Mouse (Mus musculus): ENCODE results near the gene Tph2.

DNA sequence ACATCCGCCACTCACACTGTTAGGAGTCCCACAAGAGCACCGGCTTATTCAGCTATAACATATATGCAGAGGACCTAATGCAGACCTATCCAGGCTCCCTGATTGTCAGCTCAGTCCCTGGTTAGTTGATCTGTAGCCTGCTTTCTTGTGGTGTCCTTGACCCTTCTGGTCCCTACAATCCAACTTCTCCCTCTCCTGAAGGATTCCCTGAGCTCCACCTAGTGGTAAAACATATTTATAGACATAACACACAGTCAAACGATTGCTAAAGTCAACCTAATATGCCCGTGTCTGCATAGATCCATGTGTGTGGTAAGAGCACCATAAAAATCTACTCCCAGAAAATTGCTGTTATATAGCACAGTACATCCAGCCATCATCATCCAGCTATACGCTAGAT, 37.5 kb downstream of the Tph2 start:
- TF ChIP-seq POLR2A (IDR thresholded peaks at IDR 0.05; ENCODE audit: borderline replicate concordance, control insufficient read depth, low read depth, low read length) (no peak), CTCF (IDR thresholded peaks at IDR 0.05; ENCODE audit: control insufficient read depth, insufficient read depth, low read length) (no peak)
